Mouse (Mus musculus): ENCODE results near the gene B3gat2.

DNA sequence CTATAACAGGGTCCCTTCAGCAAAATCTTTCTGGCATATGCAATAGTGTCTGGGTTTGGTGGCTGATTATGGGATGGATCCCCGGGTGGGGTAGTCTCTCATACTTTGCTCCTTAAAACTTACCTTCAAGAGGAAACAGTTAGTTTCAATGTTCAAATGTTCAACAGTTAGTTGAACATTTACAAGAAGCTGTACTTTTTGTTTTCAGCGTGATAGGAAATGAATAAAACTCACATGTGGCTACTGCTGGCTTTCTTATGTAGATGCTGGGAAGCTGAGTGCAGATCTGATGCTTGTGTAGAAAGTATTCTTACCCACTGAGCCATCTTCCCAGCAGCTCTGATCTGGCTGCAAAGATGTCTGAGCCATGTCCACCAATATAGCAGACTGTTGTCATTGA is 8.5 kb upstream of the B3gat2 start:
- no peak for TF ChIP-seq CTCF (IDR thresholded peaks at IDR 0.05; ENCODE audit: low read depth, low read length)
- no peak for TF ChIP-seq EP300 (IDR thresholded peaks at IDR 0.05; ENCODE audit: insufficient read depth, low read depth, low read length)
- no peak for TF ChIP-seq POLR2A (IDR thresholded peaks at IDR 0.05; ENCODE audit: insufficient read depth, low read length)

Measured in ES-Bruce4 (cell line).